Mouse (Mus musculus): ENCODE measurements around the gene Ager. TPM values are rescaled to one million over a fixed set of nuclear protein-coding genes. Genes with fewer than 3 reads are reported as not detected.

Ager gene
- total and polyA plus RNA-seq, 2 experiments from 2014 or later, result 2.0 to 2.1 TPM

GRCm38 (mm10) chr17:34559116-34559515, 38.5 kb upstream of the Ager start:
- Histone ChIP-seq H3K4me3 (ENCODE audit: low read depth, low read length) (no peak overlapping the region), H3K4me2 (ENCODE audit: low read depth, low read length, poor library complexity, severe bottlenecking) (no peak overlapping the region), H3K9me3 (ENCODE audit: low read length) (no peaks in the 10 kb centered on the region), H3K36me3 (ENCODE audit: insufficient read depth, low read length) (no peaks in the 10 kb centered on the region), H3K4me1 (ENCODE audit: insufficient read depth, low read length) (no peaks in the 10 kb centered on the region), H3K9ac (replicated peaks; ENCODE audit: low read length, poor library complexity, severe bottlenecking) (no peak overlapping the region), H3K27ac (ENCODE audit: low read depth, low read length) (no peak overlapping the region), H3K27me3 (ENCODE audit: insufficient read depth, low read length) (no peaks in the 10 kb centered on the region)
- DNase-seq (ENCODE audit: low spot score) (no peak), ATAC-seq (ENCODE audit: low FRiP score) (no peak)
- 82% methylated on average over 7 of the region's 7 CpGs for WGBS
- no peak for TF ChIP-seq CTCF (IDR thresholded peaks at IDR 0.05)

DNA sequence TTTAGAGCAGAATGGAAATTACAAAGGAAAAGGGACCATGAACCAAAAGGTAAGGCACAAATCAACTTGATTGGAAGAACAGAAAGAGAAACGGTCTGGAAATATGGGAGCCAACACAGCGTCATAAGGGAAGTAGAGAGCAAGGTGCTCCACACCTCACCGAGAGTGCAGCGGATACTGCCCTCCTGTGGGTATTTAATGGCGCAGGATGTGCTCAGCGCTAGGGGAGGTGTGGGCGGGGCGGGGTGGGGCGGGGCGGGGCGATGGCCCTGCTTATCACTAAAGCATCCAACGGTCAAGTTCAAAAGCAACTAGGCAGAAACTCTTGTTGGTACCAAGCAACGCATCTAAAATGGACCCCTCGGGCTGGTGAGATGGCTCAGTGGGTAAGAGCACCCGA, 37.8 kb upstream of the Ager start:
- no peak overlapping the region for H3K4me3 ChIP-seq (ENCODE audit: low read depth, low read length)
- TF ChIP-seq CTCF (IDR thresholded peaks at IDR 0.05), result no peak
- 29% methylated on average over 13 of the region's 15 CpGs for WGBS
- no peak for ATAC-seq (ENCODE audit: low FRiP score)
- H3K36me3 ChIP-seq (ENCODE audit: insufficient read depth, low read length), result no peaks in the 10 kb centered on the region
- no peaks in the 10 kb centered on the region for H3K4me1 ChIP-seq (ENCODE audit: insufficient read depth, low read length)
- no peak overlapping the region for H3K4me2 ChIP-seq (ENCODE audit: low read depth, low read length, poor library complexity, severe bottlenecking)
- H3K9ac ChIP-seq (replicated peaks; ENCODE audit: low read length, poor library complexity, severe bottlenecking), result no peak overlapping the region
- no peaks in the 10 kb centered on the region for H3K9me3 ChIP-seq (ENCODE audit: low read length)
- no peak overlapping the region for H3K27ac ChIP-seq (ENCODE audit: low read depth, low read length)
- no peaks in the 10 kb centered on the region for H3K27me3 ChIP-seq (ENCODE audit: insufficient read depth, low read length)
- no peak for DNase-seq (ENCODE audit: low spot score)

DNA sequence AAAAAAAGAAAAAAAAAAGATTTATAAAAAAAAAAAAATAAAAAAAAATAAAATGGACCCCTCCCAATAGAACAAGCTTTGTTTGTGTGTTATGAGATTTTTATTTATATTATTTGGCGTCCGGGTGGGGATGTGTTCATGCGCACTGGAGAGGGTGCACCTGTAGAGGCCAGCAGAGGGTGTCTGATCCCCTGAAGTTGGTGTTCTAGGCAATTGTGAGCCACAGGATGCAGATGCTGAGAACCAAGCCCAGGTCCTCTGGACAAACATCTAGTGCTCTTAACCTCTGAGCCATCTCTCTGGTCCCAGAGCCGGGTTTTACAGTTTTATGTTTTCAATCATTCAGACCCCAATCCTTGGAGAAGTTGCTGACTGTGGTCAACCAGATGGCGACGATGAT, 37.2 kb upstream of the Ager start:
- Histone ChIP-seq H3K4me3 (ENCODE audit: low read depth, low read length) (no peak overlapping the region), H3K27ac (ENCODE audit: low read depth, low read length) (no peak overlapping the region), H3K36me3 (ENCODE audit: insufficient read depth, low read length) (no peaks in the 10 kb centered on the region), H3K4me1 (ENCODE audit: insufficient read depth, low read length) (no peaks in the 10 kb centered on the region), H3K9ac (replicated peaks; ENCODE audit: low read length, poor library complexity, severe bottlenecking) (no peak overlapping the region), H3K27me3 (ENCODE audit: insufficient read depth, low read length) (no peaks in the 10 kb centered on the region), H3K4me2 (ENCODE audit: low read depth, low read length, poor library complexity, severe bottlenecking) (no peak overlapping the region), H3K9me3 (ENCODE audit: low read length) (no peaks in the 10 kb centered on the region)
- 92% methylated on average over 6 of the region's 6 CpGs for WGBS
- ATAC-seq (ENCODE audit: low FRiP score) (no peak), DNase-seq (ENCODE audit: low spot score) (no peak)
- no peak for TF ChIP-seq CTCF (IDR thresholded peaks at IDR 0.05)

DNA sequence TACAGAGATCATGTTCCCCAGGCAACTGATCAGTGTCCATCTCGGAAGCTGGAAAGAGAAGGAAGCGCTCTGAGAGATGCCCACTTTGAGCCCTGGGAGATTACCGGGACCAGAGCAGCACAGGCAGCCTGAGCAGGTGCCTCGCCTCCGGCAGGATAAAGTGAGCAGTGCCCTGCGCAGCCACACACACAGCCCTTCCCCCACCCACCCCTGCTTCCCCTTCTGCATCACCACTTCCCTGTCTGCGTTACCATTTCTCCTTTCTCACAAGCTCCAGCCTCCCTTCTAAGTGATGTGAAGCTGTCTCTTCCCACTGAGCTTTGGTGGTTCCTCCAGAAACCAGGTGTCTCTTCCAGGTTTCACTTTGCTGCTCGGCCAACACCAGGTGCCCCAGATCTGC, 36.5 kb upstream of the Ager start:
- DNase-seq (ENCODE audit: low spot score) (no peak), ATAC-seq (ENCODE audit: low FRiP score) (no peak)
- Histone ChIP-seq H3K4me1 (ENCODE audit: insufficient read depth, low read length) (no peaks in the 10 kb centered on the region), H3K27me3 (ENCODE audit: insufficient read depth, low read length) (no peaks in the 10 kb centered on the region), H3K4me2 (ENCODE audit: low read depth, low read length, poor library complexity, severe bottlenecking) (no peak overlapping the region), H3K9me3 (ENCODE audit: low read length) (no peaks in the 10 kb centered on the region), H3K4me3 (ENCODE audit: low read depth, low read length) (no peak overlapping the region), H3K27ac (ENCODE audit: low read depth, low read length) (no peak overlapping the region), H3K36me3 (ENCODE audit: insufficient read depth, low read length) (no peaks in the 10 kb centered on the region), H3K9ac (replicated peaks; ENCODE audit: low read length, poor library complexity, severe bottlenecking) (0 out of 2 replicates have a peak overlapping the region, but pooled peaks have one; percentile 8)
- 41% methylated on average over 8 of the region's 8 CpGs for WGBS
- no peak for TF ChIP-seq CTCF (IDR thresholded peaks at IDR 0.05)

GRCm38 (mm10) chr17:34562595-34562994, 35.1 kb upstream of the Ager start:
- Histone ChIP-seq H3K4me3 (ENCODE audit: low read depth, low read length) (no peak overlapping the region), H3K9ac (replicated peaks; ENCODE audit: low read length, poor library complexity, severe bottlenecking) (no peak overlapping the region), H3K27ac (ENCODE audit: low read depth, low read length) (no peak overlapping the region), H3K4me1 (ENCODE audit: insufficient read depth, low read length) (no peaks in the 10 kb centered on the region), H3K9me3 (ENCODE audit: low read length) (no peaks in the 10 kb centered on the region), H3K36me3 (ENCODE audit: insufficient read depth, low read length) (no peaks in the 10 kb centered on the region), H3K4me2 (ENCODE audit: low read depth, low read length, poor library complexity, severe bottlenecking) (no peak overlapping the region), H3K27me3 (ENCODE audit: insufficient read depth, low read length) (no peaks in the 10 kb centered on the region)
- ATAC-seq (ENCODE audit: low FRiP score) (no peak), DNase-seq (ENCODE audit: low spot score) (no peak)
- WGBS, result 82% methylated on average over 3 of the region's 3 CpGs
- no peak for TF ChIP-seq CTCF (IDR thresholded peaks at IDR 0.05)

DNA sequence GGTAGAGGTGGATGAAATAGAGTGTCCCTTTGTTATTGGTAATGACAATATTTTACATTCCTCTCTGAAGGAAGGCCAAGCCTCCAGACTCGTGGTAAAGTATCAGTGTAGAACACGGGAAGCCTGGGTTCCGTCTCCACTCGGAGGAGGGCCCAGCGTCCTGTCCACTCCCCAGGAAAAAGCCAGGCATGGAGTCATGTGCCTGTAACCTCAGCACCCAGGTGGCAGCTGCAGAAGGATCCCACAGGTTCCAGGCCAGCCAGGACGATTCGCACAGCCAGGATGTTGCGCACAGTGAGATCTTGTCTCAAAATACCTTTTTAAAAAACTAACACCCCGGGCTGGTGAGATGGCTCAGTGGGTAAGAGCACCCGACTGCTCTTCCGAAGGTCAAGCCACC, 34.3 kb upstream of the Ager start:
- Histone ChIP-seq H3K9ac (replicated peaks; ENCODE audit: low read length, poor library complexity, severe bottlenecking) (no peak overlapping the region), H3K27me3 (ENCODE audit: insufficient read depth, low read length) (no peaks in the 10 kb centered on the region), H3K4me1 (ENCODE audit: insufficient read depth, low read length) (no peaks in the 10 kb centered on the region), H3K36me3 (ENCODE audit: insufficient read depth, low read length) (no peaks in the 10 kb centered on the region), H3K27ac (ENCODE audit: low read depth, low read length) (no peak overlapping the region), H3K4me2 (ENCODE audit: low read depth, low read length, poor library complexity, severe bottlenecking) (no peak overlapping the region), H3K9me3 (ENCODE audit: low read length) (no peaks in the 10 kb centered on the region), H3K4me3 (ENCODE audit: low read depth, low read length) (no peak overlapping the region)
- DNase-seq (ENCODE audit: low spot score) (no peak), ATAC-seq (ENCODE audit: low FRiP score) (no peak)
- 82% methylated on average over 11 of the region's 11 CpGs for WGBS
- no peak for TF ChIP-seq CTCF (IDR thresholded peaks at IDR 0.05)
